Comparison of ENCODE assay signal across 7 mouse cellular contexts in the genomic region with DNA sequence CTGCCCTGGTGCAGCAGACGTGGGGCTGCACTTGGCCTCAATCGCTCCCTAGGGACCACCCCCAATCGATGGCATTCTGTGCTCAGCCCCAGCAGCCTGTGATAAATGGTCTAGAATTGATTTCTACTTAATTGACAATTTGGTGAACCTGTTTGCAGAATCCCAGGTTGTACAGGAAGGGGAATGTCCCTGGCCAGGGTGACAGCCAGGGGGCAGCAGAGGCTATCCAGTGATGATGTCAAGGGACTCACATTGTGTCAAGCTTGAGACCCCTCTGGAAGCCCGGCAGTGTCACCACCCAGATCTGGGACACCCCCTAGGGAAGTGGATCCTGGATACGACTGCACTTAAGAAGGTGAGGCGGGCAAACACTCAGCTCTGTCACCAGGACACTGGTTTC. TPM values are rescaled to one million over a fixed set of nuclear protein-coding genes. Genes with fewer than 3 reads are reported as not detected.
DNase-seq lines count a peak whose midpoint lies in the region; TF ChIP-seq lines count a peak whose summit lies in the region.

No protein-coding gene starts in this region.

- no peaks in the 10 kb centered on the region for H3K79me2 ChIP-seq in MEL (ENCODE audit: control insufficient read depth, insufficient read depth, low read length, poor library complexity)

- H3K4me1 ChIP-seq in MEL (ENCODE audit: control insufficient read depth in 1 of 2, insufficient read depth in 2 of 2, low read length in 2 of 2) = no peaks in the 10 kb centered on the region

- H3K36me3 ChIP-seq in MEL (ENCODE audit: control insufficient read depth in 1 of 2, insufficient read depth in 2 of 2, low read length in 2 of 2) = no peaks in the 10 kb centered on the region

- no peaks in the 10 kb centered on the region for H3K9me3 ChIP-seq in MEL (replicated peaks; ENCODE audit: insufficient read depth, low read length)

- H3K27ac ChIP-seq in MEL (ENCODE audit: control insufficient read depth, low read depth, low read length) = no peak overlapping the region

- TF ChIP-seq POLR2A in MEL (IDR thresholded peaks at IDR 0.05; ENCODE audit: control insufficient read depth in 1 of 2, insufficient read depth in 1 of 2, low read depth in 1 of 2, low read length in 2 of 2, poor library complexity in 1 of 2) = no peak

- TF ChIP-seq EP300 in MEL (IDR thresholded peaks at IDR 0.05; ENCODE audit: low read depth in 1 of 2, low read length in 2 of 2) = no peak

- no peak overlapping the region for H3K9ac ChIP-seq in MEL (ENCODE audit: control insufficient read depth, low read depth, low read length, poor library complexity, severe bottlenecking)

- peak; percentile 24 to 62 for DNase-seq in layer of hippocampus, postnatal 25 days (ENCODE audit: extremely low spot score in 1 of 2, low spot score in 1 of 2)
- no peak for DNase-seq in layer of hippocampus, adult 8-10 months (ENCODE audit: low spot score in 2 of 2)
- peak; percentile 32 for DNase-seq in MEL (ENCODE audit: low read depth, low spot score)
- DNase-seq in adrenal gland, postnatal 36 days = peak; percentile 63 to 82
- DNase-seq in forelimb bud, embryonic 11.5 days (ENCODE audit: low read depth, low spot score) = peak; percentile 43
- peak; percentile 72 for DNase-seq in lung, postnatal 14 days
- DNase-seq in thymus, postnatal 0 days (ENCODE audit: low spot score) = peak; percentile 65

- peak; percentile 54 to 84 (median 71) for TF ChIP-seq CTCF in MEL (IDR thresholded peaks at IDR 0.05 in 2 of 3, conservative IDR thresholded peaks at IDR 0.05 in 1 of 3; ENCODE audit: control insufficient read depth in 1 of 3, insufficient read depth in 1 of 3, low read depth in 2 of 3, low read length in 3 of 3, poor library complexity in 1 of 3, severe bottlenecking in 1 of 3)

- H3K27me3 ChIP-seq in MEL (ENCODE audit: control insufficient read depth in 1 of 2, insufficient read depth in 2 of 2, low read length in 2 of 2) = peaks cover 2% of the 10 kb centered on the region in 2 experiments; a peak in 2 of 4 replicates

- TF ChIP-seq RAD21 in MEL (IDR thresholded peaks at IDR 0.05; ENCODE audit: low read depth, low read length) = peak; percentile 60

- no peak overlapping the region for H3K4me3 ChIP-seq in MEL (ENCODE audit: control insufficient read depth in 1 of 2, insufficient read depth in 1 of 2, low read depth in 2 of 2, low read length in 2 of 2)

TF ChIP-seq in MEL, 35 proteins besides CTCF, POLR2A, EP300 and RAD21:
- TF ChIP-seq SMC3 (IDR thresholded peaks at IDR 0.05; ENCODE audit: low read depth, low read length) (peak; percentile 72), NRF1 (IDR thresholded peaks at IDR 0.05; ENCODE audit: insufficient read depth, low read depth, low read length, poor library complexity, severe bottlenecking) (no peak), TCF12 (IDR thresholded peaks at IDR 0.05; ENCODE audit: low read depth, low read length) (no peak), ZC3H11A (IDR thresholded peaks at IDR 0.05; ENCODE audit: low read depth, low read length) (peak; percentile 50), GABPA (IDR thresholded peaks at IDR 0.05; ENCODE audit: low read depth, low read length) (no peak), TBP (IDR thresholded peaks at IDR 0.05; ENCODE audit: low read depth, low read length) (no peak), ZKSCAN1 (IDR thresholded peaks at IDR 0.05; ENCODE audit: low read depth, low read length) (no peak), RCOR1 (IDR thresholded peaks at IDR 0.05; ENCODE audit: low read depth, low read length) (no peak), BHLHE40 (IDR thresholded peaks at IDR 0.05; ENCODE audit: borderline replicate concordance, low read depth, low read length) (no peak), MEF2A (IDR thresholded peaks at IDR 0.05; ENCODE audit: extremely low read depth, insufficient replicate concordance, low read depth, low read length, poor library complexity, severe bottlenecking) (no peak), ELF1 (IDR thresholded peaks at IDR 0.05; ENCODE audit: low read depth, low read length) (no peak), JUND (IDR thresholded peaks at IDR 0.05; ENCODE audit: low read depth, low read length) (no peak), USF1 (IDR thresholded peaks at IDR 0.05; ENCODE audit: low read depth, low read length) (no peak), CHD1 (IDR thresholded peaks at IDR 0.05; ENCODE audit: low read depth, low read length) (no peak)

RNA-seq across cellular contexts. Expression of a gene that starts 25.4 kb away (rescaled TPM):
- not detected for total RNA-seq in layer of hippocampus, postnatal 25 days (2021)
- under 1 TPM in 3 of 4 experiments, not detected in 1; 0.27 to 0.53 (median 0.31) TPM for total RNA-seq in layer of hippocampus, adult 8-10 months (2022)
- not detected in 2 replicates for total RNA-seq in MEL (2012; rRNA removed)
- polyA plus RNA-seq in MEL (2012; ENCODE audit: insufficient read depth in 1 of 2, insufficient read length in 2 of 2, low read depth in 1 of 2, low replicate concordance in 2 of 2, missing spikeins in 1 of 2) = not detected
- under 1 TPM in 1 of 2 experiments, not detected in 1; 0.69 TPM for total RNA-seq in adrenal gland, postnatal 36 days (2021)
- 0.17 and 0.22 TPM in 2 replicates for polyA plus RNA-seq in thymus, postnatal 0 days (2015; fragmentation: Nextera tagmentation; extraction: Ambion mirVana)

RNA-seq across cellular contexts. Expression of a gene that starts 54.7 kb away (rescaled TPM):
- total RNA-seq in layer of hippocampus, postnatal 25 days (2021) = 10 to 100 TPM; 24.5 to 25.3 TPM
- total RNA-seq in layer of hippocampus, adult 8-10 months (2022) = 10 to 100 TPM; 22.9 to 26.5 (median 24.9) TPM
- total RNA-seq in MEL (2012; rRNA removed) = 13.4 and 17.0 TPM in 2 replicates
- 10 to 100 TPM in 1 of 2 experiments, not detected in 1; 12.1 TPM for polyA plus RNA-seq in MEL (2012; ENCODE audit: insufficient read depth in 1 of 2, insufficient read length in 2 of 2, low read depth in 1 of 2, low replicate concordance in 2 of 2, missing spikeins in 1 of 2)
- 10 to 100 TPM; 20.5 to 21.0 TPM for total RNA-seq in adrenal gland, postnatal 36 days (2021)
- 15.2 and 15.3 TPM in 2 replicates for polyA plus RNA-seq in thymus, postnatal 0 days (2015; fragmentation: Nextera tagmentation; extraction: Ambion mirVana)

RNA-seq across cellular contexts. Expression of a gene that starts 59.6 kb away (rescaled TPM):
- total RNA-seq in layer of hippocampus, postnatal 25 days (2021) = 10 to 100 TPM; 58.7 to 63.4 TPM
- 10 to 100 TPM; 64.1 to 75.4 (median 65.3) TPM for total RNA-seq in layer of hippocampus, adult 8-10 months (2022)
- total RNA-seq in MEL (2012; rRNA removed) = 0.03 and 0.19 TPM in 2 replicates
- polyA plus RNA-seq in MEL (2012; ENCODE audit: insufficient read depth in 1 of 2, insufficient read length in 2 of 2, low read depth in 1 of 2, low replicate concordance in 2 of 2, missing spikeins in 1 of 2) = 1 to 10 TPM in 1 of 2 experiments, not detected in 1; 1.7 TPM
- 10 to 100 TPM; 33.3 to 40.1 TPM for total RNA-seq in adrenal gland, postnatal 36 days (2021)
- 2.2 and 2.8 TPM in 2 replicates for polyA plus RNA-seq in thymus, postnatal 0 days (2015; fragmentation: Nextera tagmentation; extraction: Ambion mirVana)

Comparison
In these comparisons a context has a peak if more than half of its experiments do, and no peak if none do; other contexts are left out.
1. DNase-seq: peak in layer of hippocampus, postnatal 25 days (2 of 2), MEL (single experiment), adrenal gland, postnatal 36 days (2 of 2), forelimb bud, embryonic 11.5 days (single experiment), lung, postnatal 14 days (single experiment) and thymus, postnatal 0 days (single experiment); none in layer of hippocampus, adult 8-10 months (0 of 2).
2. RNA of a gene that starts 59.6 kb away (total RNA-seq): 64.1 to 75.4 TPM in layer of hippocampus, adult 8-10 months, 58.7 to 63.4 TPM in layer of hippocampus, postnatal 25 days and 33.3 to 40.1 TPM in adrenal gland, postnatal 36 days; 0.03 to 0.19 TPM in MEL; every median in the first group is over 10 times any median in the second.